In the genomic region with DNA sequence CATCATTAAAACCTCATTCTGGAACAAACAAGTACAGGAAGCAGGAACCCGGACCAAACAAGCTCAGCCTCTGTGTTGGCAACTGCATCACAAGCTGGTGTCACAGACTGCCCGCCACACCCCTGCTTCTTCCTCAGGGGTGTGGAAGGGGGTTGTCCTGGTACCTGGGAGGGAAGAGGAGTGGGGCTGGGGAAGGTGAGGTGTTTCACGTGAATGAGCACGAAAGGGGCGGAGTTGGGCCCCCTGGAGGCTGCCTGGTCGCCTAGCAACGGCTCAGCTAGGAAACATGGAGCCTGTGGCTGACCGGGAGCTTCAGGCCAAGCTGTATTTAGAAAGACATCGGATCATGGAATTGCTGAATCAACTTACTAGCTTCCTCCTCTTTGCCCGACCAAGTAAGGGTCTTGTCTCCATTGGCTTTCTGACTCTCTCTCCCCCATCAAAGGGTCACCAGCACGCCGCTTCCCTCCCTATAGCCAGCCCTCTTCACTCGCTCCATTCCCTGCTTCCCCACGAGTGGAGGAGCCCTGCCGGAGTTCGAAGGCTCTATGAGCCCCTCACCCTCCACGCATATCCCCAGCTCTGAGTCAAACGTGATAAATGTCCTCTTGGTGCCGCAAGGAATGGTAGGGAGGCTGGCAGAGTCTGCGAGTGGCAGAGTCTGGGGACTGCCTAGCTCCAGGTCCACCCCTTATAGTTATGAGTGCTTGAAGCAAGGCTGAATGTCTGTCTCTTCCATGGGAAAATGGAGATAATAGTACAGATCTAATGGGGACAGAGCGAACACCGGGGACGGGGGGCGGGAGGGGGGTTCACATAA, we compare ENCODE assay signal across 9 mouse cellular contexts. TPM values are rescaled to one million over a fixed set of nuclear protein-coding genes. Genes with fewer than 3 reads are reported as not detected.
A peak's percentile ranks its signal among the peaks of the same experiment; 100 is the strongest.
DNase-seq lines count a peak whose midpoint lies in the region; ATAC-seq and TF ChIP-seq lines count a peak whose summit lies in the region.
"Had no signal": no experiment of that assay in that cellular context is flagged by ENCODE, and none has a peak within 500 bp of the region (broad histone marks: within the 10 kb centered on the region; RNA-seq: fewer than 3 reads in every experiment).

A gene (plus strand): TSS at position 51 of the 820 bp plus-strand sequence.

- H3K27ac ChIP-seq in liver, embryonic 11.5 days (ENCODE audit: low read depth, low read length), result no peak within 1 kb of the TSS
- no peak within 1 kb of the TSS for H3K27ac ChIP-seq in liver, postnatal 0 days (ENCODE audit: low read depth)
- no peak within 1 kb of the TSS for H3K27ac ChIP-seq in embryonic facial prominence, embryonic 15.5 days (replicated peaks)
- H3K27ac ChIP-seq in intestine, postnatal 0 days (ENCODE audit: low read depth, low read length), result no peak within 1 kb of the TSS
- H3K27ac ChIP-seq in olfactory bulb, adult 2 months (ENCODE audit: insufficient read depth, low read depth, low read length), result no peak within 1 kb of the TSS

- intact Hi-C loops in left cerebral cortex, postnatal 4 days (cut with DNase I), result loop anchor here (5.0 kb wide), 1 partner anchor 32 kb away; a partner anchor contains a TSS

- H3K4me1 ChIP-seq in liver, embryonic 11.5 days (replicated peaks; ENCODE audit: control insufficient read depth, insufficient read depth, low read length), result peaks cover 3% of the 10 kb centered on the region; the same call in 1 of the 2 replicates
- H3K4me1 ChIP-seq in liver, postnatal 0 days (ENCODE audit: insufficient read depth), result no peaks in the 10 kb centered on the region; the same call in 1 of the 2 replicates
- peaks cover 7% of the 10 kb centered on the region; the same call in 1 of the 2 replicates for H3K4me1 ChIP-seq in embryonic facial prominence, embryonic 15.5 days
- H3K4me1 ChIP-seq in intestine, postnatal 0 days (replicated peaks; ENCODE audit: control insufficient read depth, insufficient read depth, low read length), result no peaks in the 10 kb centered on the region
- peaks cover 8% of the 10 kb centered on the region for H3K4me1 ChIP-seq in olfactory bulb, adult 2 months (ENCODE audit: control insufficient read depth, insufficient read depth, low read length)

- no peaks in the 10 kb centered on the region for H3K9me3 ChIP-seq in liver, embryonic 11.5 days (ENCODE audit: control insufficient read depth, low read length)
- no peaks in the 10 kb centered on the region for H3K9me3 ChIP-seq in liver, postnatal 0 days (ENCODE audit: low read length)
- no peaks in the 10 kb centered on the region for H3K9me3 ChIP-seq in embryonic facial prominence, embryonic 15.5 days (replicated peaks)
- H3K9me3 ChIP-seq in intestine, postnatal 0 days (ENCODE audit: control insufficient read depth), result no peaks in the 10 kb centered on the region

- no peak within 1 kb of the TSS for H3K9ac ChIP-seq in liver, embryonic 11.5 days (ENCODE audit: low read depth, low read length)
- H3K9ac ChIP-seq in liver, postnatal 0 days (replicated peaks), result no peak within 1 kb of the TSS
- H3K9ac ChIP-seq in embryonic facial prominence, embryonic 15.5 days, result 0 out of 2 replicates have a peak within 1 kb of the TSS, but pooled peaks have one; percentile 6
- H3K9ac ChIP-seq in intestine, postnatal 0 days (ENCODE audit: low read depth, low read length), result no peak within 1 kb of the TSS

- H3K4me3 ChIP-seq in liver, embryonic 11.5 days (ENCODE audit: low read depth, low read length), result no peak within 1 kb of the TSS
- no peak within 1 kb of the TSS for H3K4me3 ChIP-seq in liver, postnatal 0 days (ENCODE audit: low read depth, low read length)
- H3K4me3 ChIP-seq in embryonic facial prominence, embryonic 15.5 days (replicated peaks), result peak within 1 kb of the TSS; percentile 16; the same call in 1 of the 2 replicates
- H3K4me3 ChIP-seq in intestine, postnatal 0 days (ENCODE audit: low read depth, low read length), result no peak within 1 kb of the TSS
- peak within 1 kb of the TSS; percentile 36 for H3K4me3 ChIP-seq in olfactory bulb, adult 2 months (ENCODE audit: insufficient read depth, low read depth, low read length)
- H3K4me3 ChIP-seq: myocyte had no signal

- WGBS in liver, embryonic 11.5 days, result 23% methylated on average over 24 of the region's 24 CpGs
- WGBS in liver, postnatal 0 days (ENCODE audit: insufficient replicate concordance), result 21% methylated on average over 24 of the region's 24 CpGs
- 14% methylated on average over 24 of the region's 24 CpGs for WGBS in embryonic facial prominence, embryonic 15.5 days
- 12% methylated on average over 24 of the region's 24 CpGs for WGBS in intestine, postnatal 0 days
- 12% methylated on average over 24 of the region's 24 CpGs for WGBS in olfactory bulb, adult 2 months

- no peaks in the 10 kb centered on the region for H3K27me3 ChIP-seq in liver, embryonic 11.5 days (replicated peaks; ENCODE audit: control insufficient read depth, insufficient read depth, low read length)
- no peaks in the 10 kb centered on the region for H3K27me3 ChIP-seq in liver, postnatal 0 days (ENCODE audit: insufficient read depth, low read length)
- H3K27me3 ChIP-seq in embryonic facial prominence, embryonic 15.5 days, result no peaks in the 10 kb centered on the region
- H3K27me3 ChIP-seq in intestine, postnatal 0 days (replicated peaks; ENCODE audit: control insufficient read depth, insufficient read depth, low read length), result no peaks in the 10 kb centered on the region

- no peak for ATAC-seq in liver, embryonic 11.5 days (replicated peaks; ENCODE audit: low FRiP score)
- no peak for ATAC-seq in liver, postnatal 0 days
- ATAC-seq in embryonic facial prominence, embryonic 15.5 days (ENCODE audit: insufficient number of reproducible peaks, low FRiP score, low TSS enrichment, low read depth), result peak; percentile 65; the same call in 1 of the 2 replicates
- no peak for ATAC-seq in intestine, postnatal 0 days
- ATAC-seq in activated CD4-positive, CD25-positive, alpha-beta regulatory T cell, adult 4 months, result no peak

- peak within 1 kb of the TSS; percentile 54 for H3K4me2 ChIP-seq in liver, embryonic 11.5 days
- H3K4me2 ChIP-seq in liver, postnatal 0 days (ENCODE audit: low read depth, low read length), result no peak within 1 kb of the TSS; the same call in 1 of the 2 replicates
- H3K4me2 ChIP-seq in embryonic facial prominence, embryonic 15.5 days (replicated peaks), result peak within 1 kb of the TSS; percentile 42
- H3K4me2 ChIP-seq in intestine, postnatal 0 days (replicated peaks; ENCODE audit: low read depth), result peak within 1 kb of the TSS; percentile 3; the same call in 1 of the 2 replicates

- no peak for TF ChIP-seq EP300 in liver, postnatal 0 days (IDR thresholded peaks at IDR 0.05; ENCODE audit: low read depth)

- DNase-seq in liver, embryonic 11.5 days (ENCODE audit: low spot score), result no peak
- no peak for DNase-seq in liver, postnatal 0 days
- peak; percentile 58 for DNase-seq in left cerebral cortex, postnatal 4 days
- DNase-seq in urinary bladder, adult 18-20 months (ENCODE audit: low spot score in 2 of 2), result no peak

- no peak for TF ChIP-seq CTCF in liver, postnatal 0 days (IDR thresholded peaks at IDR 0.05; ENCODE audit: low read depth)
- TF ChIP-seq CTCF in intestine, postnatal 0 days (IDR thresholded peaks at IDR 0.05; ENCODE audit: low read depth), result no peak
- TF ChIP-seq CTCF in olfactory bulb, adult 2 months (IDR thresholded peaks at IDR 0.05; ENCODE audit: insufficient read depth, low read depth, low read length), result no peak

- no peaks in the 10 kb centered on the region for H3K36me3 ChIP-seq in liver, embryonic 11.5 days (ENCODE audit: control insufficient read depth, insufficient read depth, low read length)
- H3K36me3 ChIP-seq in liver, postnatal 0 days (replicated peaks; ENCODE audit: insufficient read depth, low read length), result no peaks in the 10 kb centered on the region
- H3K36me3 ChIP-seq in embryonic facial prominence, embryonic 15.5 days, result no peaks in the 10 kb centered on the region
- H3K36me3 ChIP-seq in intestine, postnatal 0 days (ENCODE audit: control insufficient read depth, insufficient read depth), result no peaks in the 10 kb centered on the region

- TF ChIP-seq POLR2A in olfactory bulb, adult 2 months (IDR thresholded peaks at IDR 0.05; ENCODE audit: insufficient read depth, low read depth, low read length), result no peak

RNA-seq across cellular contexts. Expression of the gene that starts here (rescaled TPM):
- not detected in 2 replicates for polyA plus RNA-seq in liver, embryonic 11.5 days (2014; fragmentation: Nextera tagmentation; extraction: Ambion mirVana)
- not detected in 2 replicates for polyA plus RNA-seq in liver, postnatal 0 days (2015; fragmentation: Nextera tagmentation; extraction: Ambion mirVana)
- polyA plus RNA-seq in embryonic facial prominence, embryonic 15.5 days (2015; fragmentation: Nextera tagmentation; extraction: Ambion mirVana), result 6.2 and 12.2 TPM in 2 replicates
- 0.18 TPM in 1 of 2 replicates, not detected in the other for polyA plus RNA-seq in intestine, postnatal 0 days (2015; fragmentation: Nextera tagmentation; extraction: Ambion mirVana)
- 1 to 10 TPM in 1 of 2 experiments, under 1 TPM in 1; 0.82 to 1.5 TPM for total RNA-seq in left cerebral cortex, postnatal 4 days (2021)
- not detected in 2 replicates for polyA plus RNA-seq in olfactory bulb, adult 2 months (2012; ENCODE audit: insufficient read depth, insufficient read length, low replicate concordance, missing spikeins)
- polyA plus RNA-seq in activated CD4-positive, CD25-positive, alpha-beta regulatory T cell, adult 4 months (2017; shearing (Covaris generic)), result not detected
- polyA plus RNA-seq: myocyte had no signal

Comparison
In these comparisons a context has a peak if more than half of its experiments do, and no peak if none do; other contexts are left out.
1. H3K4me3 ChIP-seq: peak in embryonic facial prominence, embryonic 15.5 days (single experiment) and olfactory bulb, adult 2 months (single experiment); none in liver, embryonic 11.5 days (single experiment), liver, postnatal 0 days (single experiment) and intestine, postnatal 0 days (single experiment).